Comparison of ENCODE assay signal across 8 mouse cellular contexts in the genomic region with DNA sequence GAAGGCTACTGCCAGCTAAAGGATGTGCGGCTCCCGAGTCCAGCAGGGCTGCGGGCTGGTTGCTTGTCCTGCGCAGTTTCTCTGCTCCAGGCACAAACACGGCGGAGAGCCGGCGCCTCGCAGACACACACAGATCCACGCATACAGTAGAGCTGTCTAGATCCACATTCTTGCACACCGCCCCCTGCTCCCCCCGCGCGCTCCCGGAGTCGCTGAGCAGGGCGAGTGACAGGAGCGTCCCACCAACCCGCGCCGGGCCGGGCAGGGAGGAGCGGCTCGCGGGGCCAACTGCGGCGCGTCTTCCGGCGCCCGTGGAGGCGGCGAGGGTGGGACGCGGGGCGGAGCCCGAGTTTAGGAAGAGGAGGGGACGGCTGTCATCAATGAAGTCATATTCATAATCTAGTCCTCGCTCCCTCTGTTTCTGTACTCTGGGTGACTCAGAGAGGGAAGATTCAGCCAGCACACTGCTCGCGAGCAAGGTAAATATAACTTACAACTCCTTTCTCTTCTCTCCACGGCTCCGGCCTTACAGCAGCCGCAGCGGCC. TPM values are rescaled to one million over a fixed set of nuclear protein-coding genes. Genes with fewer than 3 reads are reported as not detected.
DNase-seq lines count a peak whose midpoint lies in the region; ATAC-seq lines count a peak whose summit lies in the region.

A gene (plus strand): TSS at position 296 of the 546 bp plus-strand sequence.

- H3K4me3 ChIP-seq in intestine, embryonic 15.5 days (replicated peaks): peak within 1 kb of the TSS; percentile 74

- peak within 1 kb of the TSS; percentile 71 for H3K9ac ChIP-seq in intestine, embryonic 15.5 days

- no peaks in the 10 kb centered on the region for H3K27me3 ChIP-seq in intestine, embryonic 15.5 days (replicated peaks)

- ATAC-seq in intestine, embryonic 15.5 days: peak; percentile 96
- ATAC-seq in megakaryocyte-erythroid progenitor cell, adult 5-6 weeks (replicated peaks; ENCODE audit: low FRiP score, low TSS enrichment, poor library complexity, severe bottlenecking): peak; percentile 89

- peak within 1 kb of the TSS; percentile 94 for H3K27ac ChIP-seq in intestine, embryonic 15.5 days

- WGBS in intestine, embryonic 15.5 days: under 1% methylated on average over 45 of the region's 45 CpGs

- intact Hi-C loops in gastrocnemius, postnatal 36 days (cut with DNase I): loop anchor here (5.0 to 10.0 kb wide), 2 partner anchors 112 to 930 kb away; a partner anchor contains a TSS
- intact Hi-C loops in left cerebral cortex, postnatal 14 days (cut with DNase I): loop anchor here (5.0 to 10.0 kb wide), 2 partner anchors 140 to 223 kb away; no protein-coding TSS in a partner anchor

- no peaks in the 10 kb centered on the region for H3K36me3 ChIP-seq in intestine, embryonic 15.5 days

- H3K4me1 ChIP-seq in intestine, embryonic 15.5 days (replicated peaks): peaks cover 4% of the 10 kb centered on the region; the same call in 1 of the 2 replicates

- H3K4me2 ChIP-seq in intestine, embryonic 15.5 days (replicated peaks): peak within 1 kb of the TSS; percentile 99

- no peaks in the 10 kb centered on the region for H3K9me3 ChIP-seq in intestine, embryonic 15.5 days

- DNase-seq in adrenal gland, adult 2 months: peak; percentile 99
- DNase-seq in embryo, embryonic 11.5 days (ENCODE audit: low read depth, low spot score): peak; percentile 84
- peak; percentile 91 to 97 for DNase-seq in gastrocnemius, postnatal 36 days
- DNase-seq in left cerebral cortex, postnatal 14 days (ENCODE audit: low spot score in 2 of 2): peak; percentile 97 to 98
- DNase-seq in right cerebral cortex, postnatal 14 days: peak; percentile 98
- peak; percentile 95 for DNase-seq in urinary bladder, postnatal 25 days (ENCODE audit: low spot score)

RNA-seq across cellular contexts. Expression of the gene that starts here (rescaled TPM):
- total RNA-seq in adrenal gland, adult 2 months (2021): 10 to 100 TPM; 71.3 to 83.9 TPM
- 26.2 and 30.4 TPM in 2 replicates for polyA plus RNA-seq in adrenal gland, adult 2 months (2012; rRNA removed)
- 10 to 100 TPM; 35.5 to 43.8 TPM for total RNA-seq in gastrocnemius, postnatal 36 days (2021)
- polyA plus RNA-seq in intestine, embryonic 15.5 days (2015; fragmentation: Nextera tagmentation; extraction: Ambion mirVana): 36.3 and 38.1 TPM in 2 replicates
- 100 to 1,000 TPM; 211 to 240 TPM for total RNA-seq in left cerebral cortex, postnatal 14 days (2021)
- total RNA-seq in megakaryocyte-erythroid progenitor cell, adult 5-6 weeks (2014; fragmentation: Nextera tagmentation): 38.6 and 42.1 TPM in 2 replicates
- 37.5 and 48.5 TPM in 2 replicates for total RNA-seq in megakaryocyte-erythroid progenitor cell, adult 5-6 weeks (2017)

Comparison
In these comparisons a context has a peak if more than half of its experiments do, and no peak if none do; other contexts are left out.
1. Peak in every context shown above with its lines: DNase-seq, ATAC-seq, H3K4me3 ChIP-seq and H3K27ac ChIP-seq.